ENCODE assay signal across 8 mouse cellular contexts in the genomic region with DNA sequence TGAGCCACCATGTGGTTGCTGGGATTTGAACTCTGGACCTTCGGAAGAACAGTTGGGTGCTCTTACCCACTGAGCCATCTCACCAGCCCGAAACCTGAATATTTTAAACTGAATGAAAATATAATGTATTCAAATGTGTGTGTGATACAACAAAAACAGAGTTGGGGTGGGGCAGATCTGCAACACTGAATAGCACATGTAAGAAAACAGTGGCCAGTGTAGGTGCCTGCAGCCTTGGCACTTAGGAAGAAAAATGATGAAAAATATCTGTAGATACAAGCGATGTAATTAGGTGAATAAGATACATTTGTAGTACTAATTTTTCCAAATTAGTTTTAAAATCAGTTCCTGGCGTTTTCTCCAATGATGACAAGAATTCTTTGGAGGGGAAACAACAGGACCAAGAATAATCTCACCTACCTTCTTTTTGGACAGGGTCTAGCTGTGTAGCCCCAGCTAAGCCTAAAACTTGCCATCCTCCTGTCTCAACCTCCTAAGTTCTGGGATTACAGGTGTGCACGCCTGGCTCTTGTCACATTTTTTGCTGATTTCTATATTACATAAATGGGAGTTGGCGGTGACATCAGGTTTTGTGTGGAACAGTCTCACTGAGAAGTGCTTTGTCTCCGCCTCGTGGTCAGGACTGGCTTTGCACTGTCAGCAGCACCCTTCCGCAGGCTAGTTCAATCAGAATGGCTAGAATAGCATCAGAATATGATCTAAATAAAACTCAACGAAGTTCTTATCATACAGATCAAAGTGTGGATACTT. TPM values are rescaled to one million over a fixed set of nuclear protein-coding genes. Genes with fewer than 3 reads are reported as not detected.
DNase-seq lines count a peak whose midpoint lies in the region; ATAC-seq and TF ChIP-seq lines count a peak whose summit lies in the region.

No protein-coding gene starts in this region.

- H3K4me2 ChIP-seq in liver, postnatal 0 days (ENCODE audit: low read depth, low read length) = no peak overlapping the region
- H3K4me2 ChIP-seq in neural tube, embryonic 15.5 days = peak overlapping the region; percentile 25; the same call in 1 of the 2 replicates

- ATAC-seq in CD4-positive, CD25-positive, alpha-beta regulatory T cell, adult 4 months = peak; percentile 58
- ATAC-seq in liver, postnatal 0 days = peak; percentile 19; the same call in 1 of the 2 replicates
- peak; percentile 92 for ATAC-seq in neural tube, embryonic 15.5 days (ENCODE audit: low FRiP score)

- DNase-seq in brain, embryonic 14.5 days (ENCODE audit: low read depth) = peak; percentile 95
- DNase-seq in forebrain, embryonic 10.5 days (ENCODE audit: extremely low spot score, low spot score) = peak; percentile 69
- DNase-seq in heart, postnatal 10 days = peak; percentile 91 to 96
- DNase-seq in large intestine, adult 2 months (ENCODE audit: low read depth, low spot score) = peak; percentile 81
- peak; percentile 91 for DNase-seq in liver, postnatal 0 days
- peak; percentile 96 for DNase-seq in testis, postnatal 10 days (ENCODE audit: low spot score)

- no peak overlapping the region for H3K4me3 ChIP-seq in forebrain, embryonic 10.5 days
- no peak overlapping the region for H3K4me3 ChIP-seq in liver, postnatal 0 days (ENCODE audit: low read depth, low read length)
- H3K4me3 ChIP-seq in neural tube, embryonic 15.5 days (replicated peaks) = no peak overlapping the region

- no peak overlapping the region for H3K27ac ChIP-seq in forebrain, embryonic 10.5 days
- H3K27ac ChIP-seq in liver, postnatal 0 days (ENCODE audit: low read depth) = no peak overlapping the region
- H3K27ac ChIP-seq in neural tube, embryonic 15.5 days (replicated peaks) = no peak overlapping the region; the same call in 1 of the 2 replicates

- TF ChIP-seq EP300 in liver, postnatal 0 days (IDR thresholded peaks at IDR 0.05; ENCODE audit: low read depth) = no peak

- peak; percentile 99 for TF ChIP-seq CTCF in brain, embryonic 14.5 days (IDR thresholded peaks at IDR 0.05; ENCODE audit: borderline replicate concordance, extremely low read depth, insufficient read depth, insufficient read length)
- TF ChIP-seq CTCF in liver, postnatal 0 days (IDR thresholded peaks at IDR 0.05; ENCODE audit: low read depth) = peak; percentile 99

- peaks cover 16% of the 10 kb centered on the region for H3K36me3 ChIP-seq in forebrain, embryonic 10.5 days (replicated peaks)
- H3K36me3 ChIP-seq in liver, postnatal 0 days (replicated peaks; ENCODE audit: insufficient read depth, low read length) = peaks cover 13% of the 10 kb centered on the region
- peaks cover 16% of the 10 kb centered on the region for H3K36me3 ChIP-seq in neural tube, embryonic 15.5 days

- intact Hi-C loops in heart, postnatal 10 days (cut with DNase I) = loop anchor here (1.0 kb wide), 2 partner anchors 88 to 215 kb away; no protein-coding TSS in a partner anchor

- peaks cover 16% of the 10 kb centered on the region for H3K4me1 ChIP-seq in forebrain, embryonic 10.5 days
- H3K4me1 ChIP-seq in liver, postnatal 0 days (ENCODE audit: insufficient read depth) = no peaks in the 10 kb centered on the region
- peaks cover 11% of the 10 kb centered on the region for H3K4me1 ChIP-seq in neural tube, embryonic 15.5 days

- TF ChIP-seq POLR2A in brain, embryonic 14.5 days (IDR thresholded peaks at IDR 0.05; ENCODE audit: borderline replicate concordance, extremely low read depth, insufficient read depth, insufficient read length, poor library complexity, severe bottlenecking) = no peak

- no peak overlapping the region for H3K9ac ChIP-seq in liver, postnatal 0 days (replicated peaks)
- H3K9ac ChIP-seq in neural tube, embryonic 15.5 days (replicated peaks) = no peak overlapping the region

- 39% methylated on average over 10 of the region's 10 CpGs for WGBS in forebrain, embryonic 10.5 days
- 27% methylated on average over 10 of the region's 10 CpGs for WGBS in large intestine, adult 2 months
- 31% methylated on average over 10 of the region's 10 CpGs for WGBS in liver, postnatal 0 days (ENCODE audit: insufficient replicate concordance)
- WGBS in neural tube, embryonic 15.5 days = 34% methylated on average over 10 of the region's 10 CpGs

- H3K9me3 ChIP-seq in forebrain, embryonic 10.5 days = no peaks in the 10 kb centered on the region
- H3K9me3 ChIP-seq in liver, postnatal 0 days (ENCODE audit: low read length) = no peaks in the 10 kb centered on the region
- 0 out of 2 replicates have a peak, but pooled peaks cover 3% of the 10 kb centered on the region for H3K9me3 ChIP-seq in neural tube, embryonic 15.5 days (replicated peaks)

- no peaks in the 10 kb centered on the region for H3K27me3 ChIP-seq in forebrain, embryonic 10.5 days (ENCODE audit: poor library complexity, severe bottlenecking)
- no peaks in the 10 kb centered on the region for H3K27me3 ChIP-seq in liver, postnatal 0 days (ENCODE audit: insufficient read depth, low read length)
- H3K27me3 ChIP-seq in neural tube, embryonic 15.5 days (replicated peaks) = no peaks in the 10 kb centered on the region

RNA-seq across cellular contexts. Expression of a gene that starts 57.1 kb away (rescaled TPM):
- polyA plus RNA-seq in CD4-positive, CD25-positive, alpha-beta regulatory T cell, adult 4 months (2017; shearing (Covaris generic)) = not detected
- 10.9 and 20.9 TPM in 2 replicates for polyA plus RNA-seq in brain, embryonic 14.5 days (2012; rRNA removed)
- 0.69 and 0.95 TPM in 2 replicates for polyA plus RNA-seq in forebrain, embryonic 10.5 days (2016; fragmentation: Nextera tagmentation; extraction: Ambion mirVana)
- 10 to 100 TPM; 58.2 to 58.4 TPM for total RNA-seq in heart, postnatal 10 days (2021)
- 1.1 and 2.6 TPM in 2 replicates for polyA plus RNA-seq in large intestine, adult 2 months (2012; rRNA removed)
- 2.1 and 2.8 TPM in 2 replicates for polyA plus RNA-seq in liver, postnatal 0 days (2015; fragmentation: Nextera tagmentation; extraction: Ambion mirVana)
- 11.0 and 12.0 TPM in 2 replicates for polyA plus RNA-seq in neural tube, embryonic 15.5 days (2015; fragmentation: Nextera tagmentation; extraction: Ambion mirVana)

RNA-seq across cellular contexts. Expression of a gene that starts 58.2 kb away (rescaled TPM):
- 10 to 100 TPM in 1 of 2 experiments, 1 to 10 TPM in 1; 6.6 to 14.5 TPM for polyA plus RNA-seq in CD4-positive, CD25-positive, alpha-beta regulatory T cell, adult 4 months (2017; shearing (Covaris generic))
- polyA plus RNA-seq in brain, embryonic 14.5 days (2012; rRNA removed) = 88.9 and 98.1 TPM in 2 replicates
- 109 and 112 TPM in 2 replicates for polyA plus RNA-seq in forebrain, embryonic 10.5 days (2016; fragmentation: Nextera tagmentation; extraction: Ambion mirVana)
- 10 to 100 TPM; 85.0 to 95.3 TPM for total RNA-seq in heart, postnatal 10 days (2021)
- 20.1 and 27.4 TPM in 2 replicates for polyA plus RNA-seq in large intestine, adult 2 months (2012; rRNA removed)
- polyA plus RNA-seq in liver, postnatal 0 days (2015; fragmentation: Nextera tagmentation; extraction: Ambion mirVana) = 119 and 126 TPM in 2 replicates
- 98.7 and 104 TPM in 2 replicates for polyA plus RNA-seq in neural tube, embryonic 15.5 days (2015; fragmentation: Nextera tagmentation; extraction: Ambion mirVana)

Comparison
In these comparisons a context has a peak if more than half of its experiments do, and no peak if none do; other contexts are left out.
1. ATAC-seq: peak in every context shown above with its lines; median percentile 92 in neural tube, embryonic 15.5 days; 58 in CD4-positive, CD25-positive, alpha-beta regulatory T cell, adult 4 months; 19 in liver, postnatal 0 days.